Mouse (Mus musculus): ENCODE results near the gene Gm49601.
A peak's percentile ranks its signal among the peaks of the same experiment; 100 is the strongest.

The Gm49601 gene

GRCm38 (mm10) chr16:18629390-18630231, 3.4 kb upstream of the Gm49601 start, which contains the start of gene Sept5:
Gene Sept5, minus strand, starts transcription at chr16:18629954.
- no peak for DNase-seq (ENCODE audit: low read depth, low spot score)

- no peak for DNase-seq (ENCODE audit: low read depth, low spot score)
These were observed 2.7 kb upstream of the Gm49601 start for GRCm38 (mm10) chr16:18628948-18629340.

- DNase-seq (ENCODE audit: low read depth, low spot score): no peak
These were observed 2.1 kb upstream of the Gm49601 start for GRCm38 (mm10) chr16:18628206-18628947.

GRCm38 (mm10) chr16:18627163-18627562, 936 bp upstream of the Gm49601 start:
- no peak for DNase-seq (ENCODE audit: low read depth, low spot score)

- no peak for DNase-seq (ENCODE audit: low read depth, low spot score)
These were observed 376 bp downstream of the Gm49601 start for GRCm38 (mm10) chr16:18625791-18626311.

- DNase-seq (ENCODE audit: low read depth, low spot score): no peak
These were observed 1.1 kb downstream of the Gm49601 start for GRCm38 (mm10) chr16:18625097-18625496.

- DNase-seq (ENCODE audit: low read depth, low spot score): no peak
These were observed 1.6 kb downstream of the Gm49601 start for GRCm38 (mm10) chr16:18624641-18625040.

GRCm38 (mm10) chr16:18623751-18624540, 2.3 kb downstream of the Gm49601 start:
- no peak for DNase-seq (ENCODE audit: low read depth, low spot score)

- DNase-seq (ENCODE audit: low read depth, low spot score): no peak
These were observed 3.1 kb downstream of the Gm49601 start for GRCm38 (mm10) chr16:18622916-18623750.

- no peak for DNase-seq (ENCODE audit: low read depth, low spot score)
These were observed 4.2 kb downstream of the Gm49601 start, which contains the start of gene Gp1bb for GRCm38 (mm10) chr16:18622019-18622418. Gene Gp1bb, minus strand, starts transcription at chr16:18622403.

- no peak for DNase-seq (ENCODE audit: low read depth, low spot score)
These were observed 4.7 kb downstream of the Gm49601 start for GRCm38 (mm10) chr16:18621362-18622001.

- no peak for DNase-seq (ENCODE audit: low read depth, low spot score)
These were observed 5.4 kb downstream of the Gm49601 start for GRCm38 (mm10) chr16:18620601-18621361.

GRCm38 (mm10) chr16:18620201-18620600, 6.0 kb downstream of the Gm49601 start:
- no peak for DNase-seq (ENCODE audit: low read depth, low spot score)

GRCm38 (mm10) chr16:18619110-18619509, 7.1 kb downstream of the Gm49601 start:
- DNase-seq (ENCODE audit: low read depth, low spot score): no peak

- DNase-seq (ENCODE audit: low read depth, low spot score): no peak
These were observed 7.9 kb downstream of the Gm49601 start for GRCm38 (mm10) chr16:18618297-18618696.

GRCm38 (mm10) chr16:18617370-18618065, 8.7 kb downstream of the Gm49601 start:
- DNase-seq (ENCODE audit: low read depth, low spot score): peak; percentile 74

- no peak for DNase-seq (ENCODE audit: low read depth, low spot score)
These were observed 12.9 kb downstream of the Gm49601 start for GRCm38 (mm10) chr16:18613301-18613700.

GRCm38 (mm10) chr16:18611752-18612151, 14.5 kb downstream of the Gm49601 start:
- no peak for DNase-seq (ENCODE audit: low read depth, low spot score)

GRCm38 (mm10) chr16:18609099-18609498, 17.1 kb downstream of the Gm49601 start:
- no peak for DNase-seq (ENCODE audit: low read depth, low spot score)
